ENCODE assay signal across 10 mouse cellular contexts in genomic region chr12:33118624-33119301, GRCm38 (mm10). TPM values are rescaled to one million over a fixed set of nuclear protein-coding genes. Genes with fewer than 3 reads are reported as not detected.
A peak's percentile ranks its signal among the peaks of the same experiment; 100 is the strongest.
DNase-seq lines count a peak whose midpoint lies in the region; ATAC-seq and TF ChIP-seq lines count a peak whose summit lies in the region.
"Had no signal": no experiment of that assay in that cellular context is flagged by ENCODE, and none has a peak within 500 bp of the region (broad histone marks: within the 10 kb centered on the region; RNA-seq: fewer than 3 reads in every experiment).

No protein-coding gene starts in this region.

- H3K9me3 ChIP-seq in limb, embryonic 13.5 days, result no peaks in the 10 kb centered on the region
- H3K9me3 ChIP-seq in hindbrain, embryonic 13.5 days, result no peaks in the 10 kb centered on the region
- H3K9me3 ChIP-seq: hindbrain, embryonic 15.5 days had no signal

- H3K4me3 ChIP-seq in bone marrow, adult 2 months (replicated peaks; ENCODE audit: control insufficient read depth, low read depth, low read length), result peak overlapping the region; percentile 22
- no peak overlapping the region for H3K4me3 ChIP-seq in limb, embryonic 13.5 days
- H3K4me3 ChIP-seq in hindbrain, embryonic 13.5 days, result no peak overlapping the region
- H3K4me3 ChIP-seq: hindbrain, embryonic 15.5 days had no signal

- no peak for ATAC-seq in limb, embryonic 13.5 days (ENCODE audit: low FRiP score, low read depth)
- no peak for ATAC-seq in hindbrain, embryonic 13.5 days (ENCODE audit: low FRiP score)

- H3K4me1 ChIP-seq in bone marrow, adult 2 months (ENCODE audit: control insufficient read depth, insufficient read depth, low read length), result no peaks in the 10 kb centered on the region; the same call in 1 of the 2 replicates
- no peaks in the 10 kb centered on the region for H3K4me1 ChIP-seq in limb, embryonic 13.5 days
- no peaks in the 10 kb centered on the region for H3K4me1 ChIP-seq in hindbrain, embryonic 13.5 days (replicated peaks)
- H3K4me1 ChIP-seq: hindbrain, embryonic 15.5 days had no signal

- no peak for TF ChIP-seq POLR2A in bone marrow, adult 2 months (IDR thresholded peaks at IDR 0.05; ENCODE audit: borderline replicate concordance, control insufficient read depth, low read depth, low read length)

- peak; percentile 34 for DNase-seq in lung, postnatal 36 days
- no peak for DNase-seq in lung, postnatal 25 days (ENCODE audit: low spot score)
- peak; percentile 17 for DNase-seq in thymus, postnatal 0 days (ENCODE audit: low spot score)
- no peak for DNase-seq in cerebellum, adult 8-10 months
- no peak for DNase-seq in layer of hippocampus, postnatal 36 days
- DNase-seq: right cerebral cortex, adult 18-20 months had no signal

- WGBS in bone marrow, adult 2 months, result 46% methylated on average over 15 of the region's 15 CpGs
- 46% methylated on average over 15 of the region's 15 CpGs for WGBS in limb, embryonic 13.5 days
- 45% methylated on average over 15 of the region's 15 CpGs for WGBS in hindbrain, embryonic 13.5 days

- H3K9ac ChIP-seq in limb, embryonic 13.5 days, result no peak overlapping the region
- no peak overlapping the region for H3K9ac ChIP-seq in hindbrain, embryonic 13.5 days
- H3K9ac ChIP-seq: hindbrain, embryonic 15.5 days had no signal

- TF ChIP-seq CTCF in bone marrow, adult 2 months (IDR thresholded peaks at IDR 0.05; ENCODE audit: control insufficient read depth, insufficient read depth, low read length), result no peak

- H3K27ac ChIP-seq in bone marrow, adult 2 months (ENCODE audit: control insufficient read depth, insufficient read depth, low read depth, low read length, poor library complexity), result no peak overlapping the region
- H3K27ac ChIP-seq in limb, embryonic 13.5 days, result no peak overlapping the region
- H3K27ac ChIP-seq in hindbrain, embryonic 13.5 days, result no peak overlapping the region
- H3K27ac ChIP-seq: hindbrain, embryonic 15.5 days had no signal

- H3K27me3 ChIP-seq in limb, embryonic 13.5 days, result no peaks in the 10 kb centered on the region
- H3K27me3 ChIP-seq in hindbrain, embryonic 13.5 days, result 0 out of 2 replicates have a peak, but pooled peaks cover 7% of the 10 kb centered on the region
- H3K27me3 ChIP-seq: hindbrain, embryonic 15.5 days had no signal

- no peaks in the 10 kb centered on the region for H3K36me3 ChIP-seq in limb, embryonic 13.5 days
- no peaks in the 10 kb centered on the region for H3K36me3 ChIP-seq in hindbrain, embryonic 13.5 days
- H3K36me3 ChIP-seq: hindbrain, embryonic 15.5 days had no signal

- H3K4me2 ChIP-seq in limb, embryonic 13.5 days (replicated peaks), result peak overlapping the region; percentile 30
- H3K4me2 ChIP-seq in hindbrain, embryonic 13.5 days, result no peak overlapping the region
- H3K4me2 ChIP-seq: hindbrain, embryonic 15.5 days had no signal

RNA-seq across cellular contexts. Expression of gene Cdhr3, which starts 26.1 kb away (rescaled TPM):
- not detected in 2 replicates for polyA plus RNA-seq in bone marrow, adult 2 months (2011; ENCODE audit: insufficient read depth, insufficient read length, low replicate concordance, missing spikeins)
- polyA plus RNA-seq in limb, embryonic 13.5 days (2015; fragmentation: Nextera tagmentation; extraction: Ambion mirVana), result 0.23 and 0.33 TPM in 2 replicates
- 0.22 and 0.23 TPM in 2 replicates for polyA plus RNA-seq in thymus, postnatal 0 days (2015; fragmentation: Nextera tagmentation; extraction: Ambion mirVana)
- polyA plus RNA-seq in hindbrain, embryonic 13.5 days (2015; fragmentation: Nextera tagmentation; extraction: Ambion mirVana), result 0.25 and 0.26 TPM in 2 replicates
- 1 to 10 TPM in 1 of 2 experiments, under 1 TPM in 1; 0.94 to 1.4 TPM for total RNA-seq in layer of hippocampus, postnatal 36 days (2021)

RNA-seq across cellular contexts. Expression of gene Atxn7l1, which starts 28.7 kb away (rescaled TPM):
- polyA plus RNA-seq in bone marrow, adult 2 months (2011; ENCODE audit: insufficient read depth, insufficient read length, low replicate concordance, missing spikeins), result 34.4 and 52.4 TPM in 2 replicates
- 13.9 and 15.3 TPM in 2 replicates for polyA plus RNA-seq in limb, embryonic 13.5 days (2015; fragmentation: Nextera tagmentation; extraction: Ambion mirVana)
- polyA plus RNA-seq in thymus, postnatal 0 days (2015; fragmentation: Nextera tagmentation; extraction: Ambion mirVana), result 27.3 and 34.3 TPM in 2 replicates
- 19.9 and 22.4 TPM in 2 replicates for polyA plus RNA-seq in hindbrain, embryonic 13.5 days (2015; fragmentation: Nextera tagmentation; extraction: Ambion mirVana)
- 10 to 100 TPM; 56.3 to 64.5 TPM for total RNA-seq in layer of hippocampus, postnatal 36 days (2021)

Comparison
In these comparisons a context has a peak if more than half of its experiments do, and no peak if none do; other contexts are left out.
1. DNase-seq: peak in lung, postnatal 36 days (single experiment) and thymus, postnatal 0 days (single experiment); none in lung, postnatal 25 days (single experiment), cerebellum, adult 8-10 months (single experiment) and layer of hippocampus, postnatal 36 days (0 of 2).